Mouse (Mus musculus): Measurements from ENCODE around the gene Dgkh. TPM values are rescaled to one million over a fixed set of nuclear protein-coding genes. Genes with fewer than 3 reads are reported as not detected.
"Not testable (repeated sequence)": the region's sequence is repeated elsewhere in the genome, so short reads cannot be mapped to it uniquely, and the experiment has no call there.

Gene Dgkh
- 1 to 10 TPM; 4.3 to 7.0 (median 5.9) TPM for total RNA-seq (2022)

- DNase-seq (ENCODE audit: low spot score) = peak; percentile 91
These were observed at the start of gene Dgkh for GRCm38 (mm10) chr14:78732617-78733312. Gene Dgkh, minus strand, starts transcription at chr14:78732776.

GRCm38 (mm10) chr14:78777215-78777614 is 44.6 kb upstream of the Dgkh start:
- DNase-seq (ENCODE audit: low spot score) = no peak

GRCm38 (mm10) chr14:78776659-78777058 is 44.1 kb upstream of the Dgkh start:
- no peak for DNase-seq (ENCODE audit: low spot score)

- DNase-seq (ENCODE audit: low spot score) = no peak
These were observed 43.1 kb upstream of the Dgkh start for GRCm38 (mm10) chr14:78775699-78776098.

GRCm38 (mm10) chr14:78775226-78775625 is 42.6 kb upstream of the Dgkh start:
- no peak for DNase-seq (ENCODE audit: low spot score)

- no peak for DNase-seq (ENCODE audit: low spot score)
These were observed 37.9 kb upstream of the Dgkh start for GRCm38 (mm10) chr14:78770457-78770856.

GRCm38 (mm10) chr14:78761064-78761463 is 28.5 kb upstream of the Dgkh start:
- DNase-seq (ENCODE audit: low spot score) = no peak

- no peak for DNase-seq (ENCODE audit: low spot score)
These were observed 26.9 kb upstream of the Dgkh start for GRCm38 (mm10) chr14:78759491-78759890.

- DNase-seq (ENCODE audit: low spot score) = no peak
These were observed 22.7 kb upstream of the Dgkh start for GRCm38 (mm10) chr14:78755316-78755715.

- no peak for DNase-seq (ENCODE audit: low spot score)
These were observed 16.1 kb upstream of the Dgkh start for GRCm38 (mm10) chr14:78748692-78749091.

GRCm38 (mm10) chr14:78747969-78748651 is 15.5 kb upstream of the Dgkh start:
- no peak for DNase-seq (ENCODE audit: low spot score)

GRCm38 (mm10) chr14:78747454-78747853 is 14.9 kb upstream of the Dgkh start:
- DNase-seq (ENCODE audit: low spot score) = no peak

- no peak for DNase-seq (ENCODE audit: low spot score)
These were observed 2.0 kb upstream of the Dgkh start for GRCm38 (mm10) chr14:78734605-78735004.

GRCm38 (mm10) chr14:78734203-78734602 is 1.6 kb upstream of the Dgkh start:
- DNase-seq (ENCODE audit: low spot score) = not testable (repeated sequence)

GRCm38 (mm10) chr14:78733366-78734076 is 945 bp upstream of the Dgkh start:
- peak; percentile 33 for DNase-seq (ENCODE audit: low spot score)

GRCm38 (mm10) chr14:78731852-78732616 is 542 bp downstream of the Dgkh start:
- peak; percentile 51 for DNase-seq (ENCODE audit: low spot score)

- DNase-seq (ENCODE audit: low spot score) = peak; percentile 9
These were observed 1.3 kb downstream of the Dgkh start for GRCm38 (mm10) chr14:78731240-78731639.

- DNase-seq (ENCODE audit: low spot score) = no peak
These were observed 6.6 kb downstream of the Dgkh start for GRCm38 (mm10) chr14:78725976-78726375.

- peak; percentile 27 for DNase-seq (ENCODE audit: low spot score)
These were observed 7.1 kb downstream of the Dgkh start for GRCm38 (mm10) chr14:78725307-78725956.

GRCm38 (mm10) chr14:78724414-78725306 is 7.9 kb downstream of the Dgkh start:
- peak; percentile 44 for DNase-seq (ENCODE audit: low spot score)

Measured in heart, adult 8-10 months (tissue).